Mouse (Mus musculus) heart, postnatal 36 days (tissue): Measurements from ENCODE around the gene Mfsd2b. TPM values are rescaled to one million over a fixed set of nuclear protein-coding genes. Genes with fewer than 3 reads are reported as not detected.
"Not testable (repeated sequence)": the region's sequence is repeated elsewhere in the genome, so short reads cannot be mapped to it uniquely, and the experiment has no call there.

Source experiments
- DNase-seq, 2 experiments: peaks; one replicate each; pipeline ENCODE4 v3.0.0; 2021 to 2022
- intact Hi-C: fragments of 180-260 bp; cut with DNase I; formaldehyde crosslinking; loops from one replicate; pipeline ENCODE4 v1.15.1; 2025
- total RNA-seq, 2 experiments: library from RNA; stranded (reverse); gene quantifications; 2 replicates each; pipeline ENCODE4 v1.2.3; 2021

The Mfsd2b gene
- total RNA-seq: under 1 TPM; 0.42 to 0.65 TPM

- intact Hi-C loops: no loop called here
- peak; percentile 63 to 70 for DNase-seq
Observed at GRCm38 (mm10) chr12:4874161-4874927, at the start of gene Mfsd2b. Gene Mfsd2b (minus strand): TSS chr12:4874359.

GRCm38 (mm10) chr12:4917805-4918591, 43.8 kb upstream of the Mfsd2b start:
- peak; percentile 61 to 77 for DNase-seq
- intact Hi-C loops: loop anchor here (2.0 to 10.0 kb wide), 6 partner anchors 21 to 1493 kb away; partner anchors contain the start of genes Asxl2, Fam228b, Fkbp1b and Pfn4

GRCm38 (mm10) chr12:4916994-4917804, 43.0 kb upstream of the Mfsd2b start, which contains the start of gene Atad2b:
Gene Atad2b (plus strand): TSS chr12:4917353.
- peak; percentile 98 to 99 for DNase-seq
- intact Hi-C loops: loop anchor here (2.0 to 10.0 kb wide), 6 partner anchors 22 to 1492 kb away; partner anchors contain the start of genes Asxl2, Fam228b, Fkbp1b and Pfn4

GRCm38 (mm10) chr12:4914944-4915343, 40.8 kb upstream of the Mfsd2b start:
- intact Hi-C loops: loop anchor here (5.0 to 10.0 kb wide), 3 partner anchors 58 to 1490 kb away; partner anchors contain the start of genes Asxl2, Fkbp1b and Wdcp
- no peak for DNase-seq

- DNase-seq: no peak
- intact Hi-C loops: loop anchor here (10.0 kb wide), 1 partner anchor 1490 kb away; the partner anchor contains the start of gene Asxl2
Observed at GRCm38 (mm10) chr12:4914441-4914840, 40.3 kb upstream of the Mfsd2b start.

- intact Hi-C loops: loop anchor here (10.0 kb wide), 1 partner anchor 1487 kb away; the partner anchor contains the start of gene Asxl2
- DNase-seq: peak; percentile 17 to 20
Observed at GRCm38 (mm10) chr12:4911716-4912115, 37.6 kb upstream of the Mfsd2b start.

- not testable (repeated sequence) for DNase-seq
- intact Hi-C loops: loop anchor here (10.0 kb wide), 1 partner anchor 1486 kb away; the partner anchor contains the start of gene Asxl2
Observed at GRCm38 (mm10) chr12:4910496-4910895, 36.3 kb upstream of the Mfsd2b start.

GRCm38 (mm10) chr12:4908391-4908790, 34.2 kb upstream of the Mfsd2b start:
- intact Hi-C loops: loop anchor here (5.0 kb wide), 1 partner anchor 1336 kb away; the partner anchor contains the start of gene Dtnb
- no peak for DNase-seq

- intact Hi-C loops: loop anchor here (2.0 to 5.0 kb wide), 2 partner anchors 14 to 1335 kb away; partner anchors contain the start of gene Dtnb
- peak; percentile 96 to 97 for DNase-seq
Observed at GRCm38 (mm10) chr12:4906951-4907906, 33.1 kb upstream of the Mfsd2b start, which contains the start of gene Ubxn2a. Gene Ubxn2a (minus strand): TSS chr12:4907705.

GRCm38 (mm10) chr12:4906476-4906875, 32.3 kb upstream of the Mfsd2b start:
- DNase-seq: no peak
- intact Hi-C loops: loop anchor here (2.0 to 5.0 kb wide), 2 partner anchors 14 to 1334 kb away; partner anchors contain the start of gene Dtnb

- intact Hi-C loops: loop anchor here (2.0 to 5.0 kb wide), 2 partner anchors 15 to 1334 kb away; partner anchors contain the start of gene Dtnb
- DNase-seq: no peak
Observed at GRCm38 (mm10) chr12:4905946-4906345, 31.8 kb upstream of the Mfsd2b start.

- DNase-seq: no peak
- intact Hi-C loops: no loop called here
Observed at GRCm38 (mm10) chr12:4898024-4898423, 23.9 kb upstream of the Mfsd2b start.

GRCm38 (mm10) chr12:4889891-4890290, 15.7 kb upstream of the Mfsd2b start:
- DNase-seq: no peak
- intact Hi-C loops: no loop called here

- intact Hi-C loops: no loop called here
- no peak for DNase-seq
Observed at GRCm38 (mm10) chr12:4889251-4889650, 15.1 kb upstream of the Mfsd2b start.

GRCm38 (mm10) chr12:4888739-4889138, 14.6 kb upstream of the Mfsd2b start:
- DNase-seq: no peak
- intact Hi-C loops: no loop called here

GRCm38 (mm10) chr12:4886581-4886980, 12.4 kb upstream of the Mfsd2b start:
- DNase-seq, intact Hi-C loops: not testable (repeated sequence)

GRCm38 (mm10) chr12:4885062-4885461, 10.9 kb upstream of the Mfsd2b start:
- no peak for DNase-seq
- intact Hi-C loops: no loop called here

- no peak for DNase-seq
- intact Hi-C loops: no loop called here
Observed at GRCm38 (mm10) chr12:4882086-4882485, 7.9 kb upstream of the Mfsd2b start.
